Mouse (Mus musculus) liver, embryonic 16.5 days (tissue): ENCODE measurements around the gene Pex14. TPM values are rescaled to one million over a fixed set of nuclear protein-coding genes. Genes with fewer than 3 reads are reported as not detected.

Source experiments
- ATAC-seq: fragments of 200-750 bp; cut with Nextera tagmentation; 2 replicates; pipeline ENCODE4 v1.8.0; 2017; ENCODE audit warnings: low read depth, mild to moderate bottlenecking, moderate number of reproducible peaks, moderate library complexity
- H3K27ac ChIP-seq: fragments of 300-500 bp; sonication (generic); 2 replicates; pipeline ENCODE4 v1.5.1; 2014; ENCODE audit warnings: mild to moderate bottlenecking, low read length
- H3K27me3 ChIP-seq: fragments of 300-500 bp; sonication (generic); 2 replicates; pipeline ENCODE4 v1.6.1; 2014; ENCODE audit warnings: low read depth, low read length, mixed read lengths; ENCODE audit not compliant: control insufficient read depth, insufficient read depth
- H3K36me3 ChIP-seq: fragments of 300-500 bp; sonication (generic); 2 replicates; pipeline ENCODE4 v1.6.1; 2014; ENCODE audit warnings: mild to moderate bottlenecking; ENCODE audit not compliant: control insufficient read depth, insufficient read depth
- H3K4me1 ChIP-seq: fragments of 300-500 bp; sonication (generic); 2 replicates; pipeline ENCODE4 v1.6.1; 2014; ENCODE audit warnings: low read depth, low read length, mixed read lengths; ENCODE audit not compliant: control insufficient read depth
- H3K4me2 ChIP-seq: fragments of 300-500 bp; sonication (generic); 2 replicates; pipeline ENCODE4 v1.6.1; 2014; ENCODE audit warnings: low read depth, low read length, mixed read lengths
- H3K4me3 ChIP-seq: fragments of 300-500 bp; sonication (generic); 2 replicates; pipeline ENCODE4 v1.5.1; 2014; ENCODE audit warnings: low read depth, mild to moderate bottlenecking, low read length
- H3K9ac ChIP-seq: fragments of 300-500 bp; sonication (generic); 2 replicates; pipeline ENCODE4 v1.6.1; 2014; ENCODE audit warnings: low read depth, low read length
- H3K9me3 ChIP-seq: fragments of 300-500 bp; sonication (generic); replicated peaks from 2 replicates; pipeline ENCODE4 v1.6.1; 2016; ENCODE audit warnings: low read length; ENCODE audit not compliant: control insufficient read depth
- WGBS: fragments of 180-500 bp; shearing (Covaris S2); extraction: QIAGEN DNeasy Blood & Tissue Kit; methylation state at CpG from one replicate; pipeline ENCODE4 v1.1.7; 2014; ENCODE audit not compliant: insufficient replicate concordance; 5-methylcytosine and 5-hydroxymethylcytosine counted together
- polyA plus RNA-seq: library from polyadenylated mRNA; unstranded; fragments of >200 nt; fragmentation: Nextera tagmentation; extraction: Ambion mirVana; gene quantifications from 2 replicates; pipeline ENCODE4 v1.2.1, GENCODE M21; 2015

The Pex14 gene
- polyA plus RNA-seq, 1 experiment from 2014 or later, result 31.1 TPM

- Histone ChIP-seq H3K36me3 (no peaks in the 10 kb centered on the region), H3K9ac (no peak overlapping the region), H3K27me3 (no peaks in the 10 kb centered on the region), H3K4me3 (no peak overlapping the region), H3K9me3 (no peaks in the 10 kb centered on the region), H3K27ac (no peak overlapping the region), H3K4me2 (no peak overlapping the region), H3K4me1 (no peaks in the 10 kb centered on the region; the same call in 1 of the 2 replicates)
- ATAC-seq, result no peak
- WGBS, result 74% methylated on average over 13 of the region's 13 CpGs
Measured at GRCm38 (mm10) chr4:148933109-148933508, 166.6 kb downstream of the Pex14 start.

DNA sequence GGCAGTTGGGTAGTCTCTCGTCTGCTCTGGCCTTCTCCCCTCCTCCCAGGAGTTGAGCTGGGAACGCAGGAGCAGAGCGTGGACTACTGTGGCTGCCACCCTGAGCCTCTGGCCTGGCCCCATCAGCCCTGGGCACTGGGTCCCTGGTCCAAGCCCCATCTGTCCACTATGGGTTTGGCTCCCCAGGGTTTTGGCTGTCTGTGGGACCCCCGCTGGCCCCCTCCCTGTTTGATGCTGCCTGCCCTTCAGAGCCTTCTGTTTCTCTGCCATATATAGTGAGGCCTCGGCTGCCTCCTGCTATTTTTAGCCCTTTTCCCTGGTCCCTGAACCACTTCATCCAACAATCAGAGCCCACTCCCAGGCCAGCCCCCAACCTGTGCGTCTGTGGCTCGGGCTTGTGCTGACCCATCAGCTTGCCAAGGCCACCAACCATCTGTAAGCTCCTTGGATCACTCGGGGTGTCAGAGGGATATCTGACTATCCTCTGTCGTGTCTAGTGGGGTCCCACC lies 168.9 kb downstream of the Pex14 start:
- Histone ChIP-seq H3K4me2 (no peak overlapping the region), H3K36me3 (no peaks in the 10 kb centered on the region), H3K4me3 (no peak overlapping the region), H3K4me1 (peaks cover 4% of the 10 kb centered on the region), H3K9me3 (no peaks in the 10 kb centered on the region), H3K27ac (no peak overlapping the region), H3K27me3 (no peaks in the 10 kb centered on the region), H3K9ac (no peak overlapping the region)
- no peak for ATAC-seq
- 53% methylated on average over 9 of the region's 9 CpGs for WGBS

DNA sequence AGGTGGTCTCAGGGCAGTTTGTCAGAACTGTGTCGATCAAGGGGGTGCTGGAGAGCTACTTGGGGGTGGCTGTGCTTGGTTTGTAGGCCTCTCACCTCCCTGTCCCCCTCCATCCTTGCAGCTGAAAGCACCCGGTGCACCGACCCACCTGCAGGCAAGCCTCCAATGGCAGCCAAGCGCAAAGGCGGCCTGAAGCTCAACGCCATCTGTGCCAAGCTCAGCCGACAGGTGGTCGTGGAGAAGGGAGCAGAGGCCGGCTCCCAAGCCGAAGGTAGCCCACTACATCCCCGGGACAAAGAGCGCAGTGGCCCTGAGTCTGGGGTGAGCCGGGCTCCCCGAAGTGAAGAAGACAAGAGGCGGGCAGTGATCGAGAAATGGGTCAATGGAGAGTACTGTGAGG lies 170.8 kb downstream of the Pex14 start:
- peaks cover 4% of the 10 kb centered on the region for H3K4me1 ChIP-seq
- H3K4me3 ChIP-seq, result no peak overlapping the region
- no peak overlapping the region for H3K9ac ChIP-seq
- no peak overlapping the region for H3K4me2 ChIP-seq
- H3K27me3 ChIP-seq, result no peaks in the 10 kb centered on the region
- 79% methylated on average over 16 of the region's 16 CpGs for WGBS
- no peak overlapping the region for H3K27ac ChIP-seq
- ATAC-seq, result no peak
- no peaks in the 10 kb centered on the region for H3K36me3 ChIP-seq
- H3K9me3 ChIP-seq, result no peaks in the 10 kb centered on the region

- ATAC-seq, result no peak
- H3K27ac ChIP-seq, result no peak overlapping the region
- H3K4me3 ChIP-seq, result no peak overlapping the region
- no peak overlapping the region for H3K4me2 ChIP-seq
- no peak overlapping the region for H3K9ac ChIP-seq
- H3K4me1 ChIP-seq, result peaks cover 4% of the 10 kb centered on the region
- no peaks in the 10 kb centered on the region for H3K9me3 ChIP-seq
- no peaks in the 10 kb centered on the region for H3K36me3 ChIP-seq
- WGBS, result 28% methylated on average over 9 of the region's 9 CpGs
- H3K27me3 ChIP-seq, result no peaks in the 10 kb centered on the region
Measured at GRCm38 (mm10) chr4:148928316-148928715, 171.4 kb downstream of the Pex14 start.

GRCm38 (mm10) chr4:148926459-148926858 lies 173.2 kb downstream of the Pex14 start:
- no peak overlapping the region for H3K4me2 ChIP-seq

DNA sequence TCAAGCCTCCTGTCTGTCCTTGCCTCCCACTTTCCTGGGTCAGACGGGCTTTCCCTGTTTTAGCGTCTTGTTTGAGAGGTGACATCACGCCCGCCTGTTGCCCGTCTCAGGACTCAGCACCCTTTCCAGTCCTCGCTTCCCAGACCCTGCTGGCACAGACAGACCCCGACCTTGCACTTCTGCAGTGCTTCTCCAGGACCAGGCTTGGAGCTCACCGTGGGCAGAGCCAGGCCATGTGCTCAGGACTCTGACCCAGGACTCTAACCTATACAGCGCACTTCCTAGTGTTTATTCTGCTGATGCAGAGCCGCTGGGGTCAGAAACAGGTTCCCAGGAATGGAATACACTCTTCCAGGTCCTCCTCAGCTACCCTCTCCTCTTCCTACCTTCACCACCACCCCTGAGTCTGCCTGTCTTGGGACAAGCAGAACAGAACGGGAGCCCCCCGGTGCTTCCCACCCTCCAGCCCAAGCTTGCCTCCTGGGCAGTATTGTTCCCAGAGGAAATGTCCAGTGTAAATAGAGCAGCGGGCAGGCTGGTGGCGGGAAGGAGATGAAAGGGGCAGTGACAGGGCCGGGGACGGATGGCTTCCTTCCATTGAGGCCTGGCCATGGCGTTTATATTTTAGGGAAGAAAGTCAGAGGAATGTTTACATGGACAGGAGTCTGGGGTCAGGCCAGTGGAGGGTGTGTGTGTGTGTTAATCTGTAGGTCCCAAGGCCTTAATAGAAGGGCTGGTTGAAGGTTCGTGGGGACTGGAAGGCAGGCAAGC lies 173.9 kb downstream of the Pex14 start:
- H3K36me3 ChIP-seq, result no peaks in the 10 kb centered on the region
- no peak overlapping the region for H3K4me3 ChIP-seq
- peak; percentile 74 for ATAC-seq
- no peak overlapping the region for H3K9ac ChIP-seq
- H3K4me2 ChIP-seq, result no peak overlapping the region
- no peaks in the 10 kb centered on the region for H3K9me3 ChIP-seq
- 42% methylated on average over 18 of the region's 18 CpGs for WGBS
- peaks cover 8% of the 10 kb centered on the region for H3K27me3 ChIP-seq
- no peak overlapping the region for H3K27ac ChIP-seq
- peaks cover 4% of the 10 kb centered on the region for H3K4me1 ChIP-seq

More at GRCm38 (mm10) chr4:148926459-148926858, 173.2 kb downstream of the Pex14 start:
- Histone ChIP-seq H3K4me3 (no peak overlapping the region), H3K4me1 (peaks cover 4% of the 10 kb centered on the region), H3K27ac (no peak overlapping the region), H3K9me3 (no peaks in the 10 kb centered on the region), H3K9ac (no peak overlapping the region), H3K36me3 (no peaks in the 10 kb centered on the region), H3K27me3 (peaks cover 5% of the 10 kb centered on the region)
- no peak for ATAC-seq
- 47% methylated on average over 8 of the region's 8 CpGs for WGBS

DNA sequence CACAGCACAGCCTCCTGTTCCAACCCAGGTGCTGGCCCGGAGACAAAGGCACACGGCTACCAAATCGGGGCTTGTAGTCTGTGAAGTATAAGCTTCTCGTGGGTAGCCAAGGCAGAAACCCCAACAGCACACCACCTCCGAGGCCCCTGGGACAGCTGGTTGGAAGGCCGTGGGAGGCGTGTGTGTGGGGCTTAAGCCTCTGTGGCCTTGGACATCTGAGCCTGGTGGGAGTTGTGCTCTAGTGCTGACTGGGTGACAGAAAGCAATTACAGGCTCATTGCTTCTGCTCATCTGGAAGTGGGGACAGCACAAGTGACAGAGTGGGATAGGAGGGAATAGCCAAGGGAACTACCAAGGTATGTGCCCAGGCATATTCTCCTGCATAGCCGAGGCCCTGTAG lies 175.7 kb downstream of the Pex14 start:
- H3K27me3 ChIP-seq, result peaks cover 8% of the 10 kb centered on the region
- no peaks in the 10 kb centered on the region for H3K36me3 ChIP-seq
- WGBS, result 52% methylated on average over 8 of the region's 8 CpGs
- peaks cover 4% of the 10 kb centered on the region for H3K4me1 ChIP-seq
- no peak overlapping the region for H3K4me2 ChIP-seq
- H3K4me3 ChIP-seq, result no peak overlapping the region
- no peak overlapping the region for H3K27ac ChIP-seq
- H3K9me3 ChIP-seq, result no peaks in the 10 kb centered on the region
- ATAC-seq, result no peak
- no peak overlapping the region for H3K9ac ChIP-seq

DNA sequence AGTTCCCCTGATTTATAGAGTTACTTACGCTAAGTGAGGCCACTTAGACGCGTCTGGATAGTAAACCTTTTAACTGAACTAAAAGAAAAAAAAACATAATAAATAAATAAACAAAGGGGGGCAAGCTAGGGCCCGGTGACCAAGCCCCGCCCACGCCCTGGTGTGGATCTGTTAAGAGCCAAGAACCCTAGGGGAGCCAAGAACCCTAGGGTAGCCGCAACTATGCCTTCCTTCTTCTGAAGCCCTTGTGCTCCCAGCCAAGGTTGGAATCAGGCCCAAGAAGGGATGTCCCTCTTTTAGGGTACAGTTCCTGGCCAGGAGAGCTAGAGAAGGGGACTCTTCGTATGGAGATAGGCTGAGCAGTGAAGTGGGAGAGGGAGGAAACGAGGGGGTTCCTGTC lies 176.3 kb downstream of the Pex14 start:
- Histone ChIP-seq H3K4me1 (peaks cover 4% of the 10 kb centered on the region), H3K4me3 (no peak overlapping the region), H3K36me3 (no peaks in the 10 kb centered on the region), H3K4me2 (no peak overlapping the region), H3K27me3 (peaks cover 8% of the 10 kb centered on the region), H3K9me3 (no peaks in the 10 kb centered on the region), H3K27ac (no peak overlapping the region), H3K9ac (no peak overlapping the region)
- no peak for ATAC-seq
- WGBS, result 49% methylated on average over 9 of the region's 9 CpGs

- Histone ChIP-seq H3K4me3 (no peak overlapping the region), H3K9ac (no peak overlapping the region), H3K36me3 (no peaks in the 10 kb centered on the region), H3K27me3 (peaks cover 8% of the 10 kb centered on the region), H3K9me3 (no peaks in the 10 kb centered on the region), H3K4me2 (no peak overlapping the region; the same call in 1 of the 2 replicates), H3K27ac (no peak overlapping the region), H3K4me1 (peaks cover 4% of the 10 kb centered on the region)
- 20% methylated on average over 16 of the region's 16 CpGs for WGBS
- ATAC-seq, result no peak
Measured at GRCm38 (mm10) chr4:148922221-148922700, 177.4 kb downstream of the Pex14 start.
